Mouse (Mus musculus): Measurements from ENCODE around the gene Ninj2. TPM values are rescaled to one million over a fixed set of nuclear protein-coding genes. Genes with fewer than 3 reads are reported as not detected.
A peak's percentile ranks its signal among the peaks of the same experiment; 100 is the strongest.

Ninj2 gene
- total RNA-seq, 1 experiment from 2014 or later = 1.4 TPM

GRCm38 (mm10) chr6:120159133-120159901 is 66.2 kb downstream of the Ninj2 start:
- ATAC-seq (replicated peaks; ENCODE audit: insufficient number of reproducible peaks, low FRiP score, low TSS enrichment, poor library complexity, severe bottlenecking) = peak; percentile 28; the same call in 1 of the 2 replicates

- no peak for ATAC-seq (replicated peaks; ENCODE audit: insufficient number of reproducible peaks, low FRiP score, low TSS enrichment, poor library complexity, severe bottlenecking)
These were observed 69.8 kb downstream of the Ninj2 start for GRCm38 (mm10) chr6:120162928-120163327.

GRCm38 (mm10) chr6:120164765-120165164 is 71.6 kb downstream of the Ninj2 start:
- ATAC-seq (replicated peaks; ENCODE audit: insufficient number of reproducible peaks, low FRiP score, low TSS enrichment, poor library complexity, severe bottlenecking) = no peak

GRCm38 (mm10) chr6:120167574-120167973 is 74.4 kb downstream of the Ninj2 start:
- no peak for ATAC-seq (replicated peaks; ENCODE audit: insufficient number of reproducible peaks, low FRiP score, low TSS enrichment, poor library complexity, severe bottlenecking)

- ATAC-seq (replicated peaks; ENCODE audit: insufficient number of reproducible peaks, low FRiP score, low TSS enrichment, poor library complexity, severe bottlenecking) = no peak
These were observed 79.3 kb downstream of the Ninj2 start for GRCm38 (mm10) chr6:120172294-120173017.

- peak; percentile 44 for ATAC-seq (replicated peaks; ENCODE audit: insufficient number of reproducible peaks, low FRiP score, low TSS enrichment, poor library complexity, severe bottlenecking)
These were observed 81.0 kb downstream of the Ninj2 start for GRCm38 (mm10) chr6:120174028-120174601.

GRCm38 (mm10) chr6:120174602-120175115 is 81.5 kb downstream of the Ninj2 start:
- ATAC-seq (replicated peaks; ENCODE audit: insufficient number of reproducible peaks, low FRiP score, low TSS enrichment, poor library complexity, severe bottlenecking) = no peak

- ATAC-seq (replicated peaks; ENCODE audit: insufficient number of reproducible peaks, low FRiP score, low TSS enrichment, poor library complexity, severe bottlenecking) = no peak
These were observed 82.5 kb downstream of the Ninj2 start for GRCm38 (mm10) chr6:120175650-120176049.

- no peak for ATAC-seq (replicated peaks; ENCODE audit: insufficient number of reproducible peaks, low FRiP score, low TSS enrichment, poor library complexity, severe bottlenecking)
These were observed 86.0 kb downstream of the Ninj2 start for GRCm38 (mm10) chr6:120179044-120179755.

- ATAC-seq (replicated peaks; ENCODE audit: insufficient number of reproducible peaks, low FRiP score, low TSS enrichment, poor library complexity, severe bottlenecking) = peak; percentile 78
These were observed 86.6 kb downstream of the Ninj2 start for GRCm38 (mm10) chr6:120179756-120180206.

- ATAC-seq (replicated peaks; ENCODE audit: insufficient number of reproducible peaks, low FRiP score, low TSS enrichment, poor library complexity, severe bottlenecking) = no peak
These were observed 87.3 kb downstream of the Ninj2 start for GRCm38 (mm10) chr6:120180492-120180891.

- ATAC-seq (replicated peaks; ENCODE audit: insufficient number of reproducible peaks, low FRiP score, low TSS enrichment, poor library complexity, severe bottlenecking) = no peak
These were observed 89.0 kb downstream of the Ninj2 start for GRCm38 (mm10) chr6:120182160-120182559.

- no peak for ATAC-seq (replicated peaks; ENCODE audit: insufficient number of reproducible peaks, low FRiP score, low TSS enrichment, poor library complexity, severe bottlenecking)
These were observed 90.6 kb downstream of the Ninj2 start for GRCm38 (mm10) chr6:120183771-120184170.

- ATAC-seq (replicated peaks; ENCODE audit: insufficient number of reproducible peaks, low FRiP score, low TSS enrichment, poor library complexity, severe bottlenecking) = no peak
These were observed 92.0 kb downstream of the Ninj2 start for GRCm38 (mm10) chr6:120185012-120185730.

GRCm38 (mm10) chr6:120185756-120186155 is 92.6 kb downstream of the Ninj2 start:
- no peak for ATAC-seq (replicated peaks; ENCODE audit: insufficient number of reproducible peaks, low FRiP score, low TSS enrichment, poor library complexity, severe bottlenecking)

GRCm38 (mm10) chr6:120186594-120186993 is 93.4 kb downstream of the Ninj2 start:
- ATAC-seq (replicated peaks; ENCODE audit: insufficient number of reproducible peaks, low FRiP score, low TSS enrichment, poor library complexity, severe bottlenecking) = no peak

- peak; percentile 83 for ATAC-seq (replicated peaks; ENCODE audit: insufficient number of reproducible peaks, low FRiP score, low TSS enrichment, poor library complexity, severe bottlenecking)
These were observed 94.5 kb downstream of the Ninj2 start for GRCm38 (mm10) chr6:120187587-120188176.
